Mouse (Mus musculus) lung, embryonic 16.5 days (tissue): ENCODE measurements around the gene Castor2. TPM values are rescaled to one million over a fixed set of nuclear protein-coding genes. Genes with fewer than 3 reads are reported as not detected.

ENCODE experiments used
- ATAC-seq: fragments of 200-750 bp; cut with Nextera tagmentation; 2 replicates; pipeline ENCODE4 v1.8.0; 2017; ENCODE audit warnings: low read depth, mild to moderate bottlenecking, moderate library complexity
- H3K27ac ChIP-seq: fragments of 300-500 bp; sonication (generic); 2 replicates; pipeline ENCODE4 v1.5.1; 2014; ENCODE audit warnings: mild to moderate bottlenecking, control low read depth, low read length
- H3K27me3 ChIP-seq: fragments of 300-500 bp; sonication (generic); 2 replicates; pipeline ENCODE4 v1.6.1; 2014; ENCODE audit warnings: low read depth, low read length, mixed read lengths; ENCODE audit not compliant: control insufficient read depth, insufficient read depth
- H3K36me3 ChIP-seq: fragments of 300-500 bp; sonication (generic); 2 replicates; pipeline ENCODE4 v1.6.1; 2014; ENCODE audit warnings: low read length; ENCODE audit not compliant: control insufficient read depth, insufficient read depth
- H3K4me1 ChIP-seq: fragments of 300-500 bp; sonication (generic); replicated peaks from 2 replicates; pipeline ENCODE4 v1.6.1; 2014; ENCODE audit warnings: low read length, mixed read lengths; ENCODE audit not compliant: control insufficient read depth, insufficient read depth
- H3K4me2 ChIP-seq: fragments of 300-500 bp; sonication (generic); 2 replicates; pipeline ENCODE4 v1.6.1; 2014; ENCODE audit warnings: low read depth, low read length, control low read depth
- H3K4me3 ChIP-seq: fragments of 300-500 bp; sonication (generic); 2 replicates; pipeline ENCODE4 v1.5.1; 2014; ENCODE audit warnings: mild to moderate bottlenecking, low read length, control low read depth
- H3K9ac ChIP-seq: fragments of 300-500 bp; sonication (generic); 2 replicates; pipeline ENCODE4 v1.6.1; 2014; ENCODE audit warnings: low read length, control low read depth
- H3K9me3 ChIP-seq: fragments of 300-500 bp; sonication (generic); 2 replicates; pipeline ENCODE4 v1.6.1; 2016; ENCODE audit warnings: low read length; ENCODE audit not compliant: control insufficient read depth
- WGBS: fragments of 180-500 bp; shearing (Covaris S2); extraction: QIAGEN DNeasy Blood & Tissue Kit; methylation state at CpG from one replicate; pipeline ENCODE4 v1.1.7; 2014; 5-methylcytosine and 5-hydroxymethylcytosine counted together
- polyA plus RNA-seq: library from polyadenylated mRNA; unstranded; fragments of >200 nt; fragmentation: Nextera tagmentation; extraction: Ambion mirVana; gene quantifications from 2 replicates; pipeline ENCODE4 v1.2.1, GENCODE M21; 2015

Gene Castor2
- polyA plus RNA-seq, 1 experiment from 2014 or later = 3.6 TPM

DNA sequence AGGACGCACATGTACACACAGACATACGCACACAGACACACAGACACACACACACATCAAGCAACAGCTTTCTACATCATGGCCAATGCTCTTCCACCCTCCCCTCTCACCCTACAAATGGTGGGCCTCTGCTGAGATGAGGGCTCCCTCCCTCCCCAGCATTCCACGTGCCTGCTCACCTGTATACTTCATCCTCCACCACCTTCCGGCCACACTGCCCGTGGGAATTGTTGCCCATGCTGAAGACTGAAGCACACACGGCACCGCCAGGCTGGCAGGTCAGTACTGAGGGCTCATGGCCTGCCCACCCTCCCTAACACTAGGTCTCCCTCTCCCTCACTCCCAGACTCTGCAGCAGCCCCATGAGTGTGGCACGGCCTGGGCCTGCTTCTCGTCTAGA, 68.5 kb downstream of the Castor2 start:
- no peak for ATAC-seq
- Histone ChIP-seq H3K27ac (no peak overlapping the region), H3K4me3 (no peak overlapping the region), H3K27me3 (no peaks in the 10 kb centered on the region), H3K4me1 (peaks cover 2% of the 10 kb centered on the region; the same call in 1 of the 2 replicates), H3K9ac (no peak overlapping the region), H3K4me2 (no peak overlapping the region), H3K9me3 (no peaks in the 10 kb centered on the region), H3K36me3 (peaks cover 11% of the 10 kb centered on the region)
- 88% methylated on average over 9 of the region's 9 CpGs for WGBS

DNA sequence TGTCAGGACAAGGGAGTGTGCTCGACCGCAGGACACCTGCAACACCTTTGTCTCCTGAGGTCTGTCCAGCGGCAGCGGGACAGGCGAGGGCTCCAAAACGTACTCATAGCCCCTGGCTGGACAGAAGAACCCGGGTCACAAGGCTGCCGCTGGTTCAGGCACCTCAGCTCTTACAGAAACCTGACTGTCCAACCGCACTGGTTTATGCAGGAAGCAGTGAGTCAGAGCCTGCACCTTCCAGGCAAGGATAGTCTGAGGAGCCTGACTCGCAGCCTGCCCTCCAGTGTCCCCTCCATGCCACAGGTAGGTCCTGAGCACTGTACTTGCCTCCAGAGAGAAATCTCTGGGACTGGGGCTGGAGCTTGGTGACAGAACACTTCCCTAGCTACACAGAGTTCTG, 69.7 kb downstream of the Castor2 start:
- Histone ChIP-seq H3K4me3 (no peak overlapping the region), H3K4me1 (peaks cover 2% of the 10 kb centered on the region; the same call in 1 of the 2 replicates), H3K9ac (no peak overlapping the region), H3K27me3 (no peaks in the 10 kb centered on the region), H3K36me3 (peaks cover 4% of the 10 kb centered on the region; the same call in 1 of the 2 replicates), H3K27ac (no peak overlapping the region), H3K4me2 (no peak overlapping the region), H3K9me3 (no peaks in the 10 kb centered on the region)
- 85% methylated on average over 10 of the region's 10 CpGs for WGBS
- no peak for ATAC-seq

DNA sequence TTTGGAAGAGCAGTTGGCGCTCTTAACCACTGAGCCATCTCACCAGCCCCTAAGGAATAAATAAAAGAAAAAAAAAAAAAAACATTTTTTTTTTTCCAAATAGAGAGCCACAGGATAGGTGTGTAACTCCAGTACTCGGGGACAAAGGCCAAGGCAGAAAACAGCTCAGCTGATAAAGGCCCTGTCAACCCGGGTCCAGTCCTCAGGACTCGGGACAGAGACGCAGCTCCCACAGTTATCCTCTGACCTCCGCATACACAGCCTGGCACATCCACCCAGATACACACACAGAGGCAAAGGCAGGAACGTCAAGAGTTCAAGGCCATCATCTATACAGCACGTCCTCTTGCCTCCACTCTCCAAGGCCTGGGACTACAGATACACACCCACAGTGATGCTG, 70.7 kb downstream of the Castor2 start:
- Histone ChIP-seq H3K36me3 (peaks cover 4% of the 10 kb centered on the region; the same call in 1 of the 2 replicates), H3K4me2 (no peak overlapping the region), H3K9ac (no peak overlapping the region), H3K4me3 (no peak overlapping the region), H3K4me1 (no peaks in the 10 kb centered on the region), H3K27ac (no peak overlapping the region), H3K9me3 (no peaks in the 10 kb centered on the region), H3K27me3 (no peaks in the 10 kb centered on the region)
- no peak for ATAC-seq
- 89% methylated on average over 8 of the region's 8 CpGs for WGBS

DNA sequence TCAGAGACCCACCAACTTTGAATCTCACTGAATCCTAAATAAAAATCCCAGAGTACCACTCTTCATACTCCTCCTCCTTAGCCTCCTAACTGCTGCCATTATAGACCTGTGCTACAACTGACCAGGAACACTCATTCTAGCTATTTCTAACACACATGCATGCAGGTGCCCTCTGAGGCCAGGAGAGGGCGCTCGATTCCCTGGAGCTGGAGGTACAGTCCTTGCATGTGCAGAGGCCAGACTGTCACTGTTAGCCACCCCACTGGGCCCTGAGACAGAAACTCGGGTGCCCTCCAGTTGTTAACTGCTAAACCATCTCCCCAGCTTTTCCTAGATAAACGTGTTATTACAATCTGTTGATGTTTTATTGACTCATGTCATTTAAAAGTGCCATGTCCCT, 73.7 kb downstream of the Castor2 start:
- Histone ChIP-seq H3K4me1 (peaks cover 10% of the 10 kb centered on the region), H3K4me3 (no peak overlapping the region)
- 35% methylated on average over 4 of the region's 4 CpGs for WGBS

DNA sequence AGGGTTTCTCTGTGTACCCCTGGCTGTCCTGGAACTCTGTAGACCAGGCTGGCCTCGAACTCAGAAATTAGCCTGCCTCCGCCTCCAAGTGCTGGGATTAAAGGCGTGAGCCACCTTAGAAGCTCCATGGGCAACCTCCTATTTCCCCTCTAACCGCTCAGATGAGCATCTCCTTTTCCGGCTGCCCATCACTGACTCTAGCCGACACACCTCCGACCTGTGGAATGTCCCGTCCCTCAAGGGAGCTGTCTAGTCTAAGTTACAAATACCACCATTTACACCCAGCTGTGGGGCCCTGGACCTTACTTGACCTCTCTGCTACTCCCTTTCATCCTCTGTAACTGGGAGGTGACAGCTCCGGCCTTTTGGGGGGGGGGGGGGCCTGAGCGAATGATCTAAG, 76.2 kb downstream of the Castor2 start:
- WGBS = 10% methylated on average over 10 of the region's 10 CpGs
- H3K27ac ChIP-seq = peak overlapping the region; percentile 80; the same call in 1 of the 2 replicates
- no peaks in the 10 kb centered on the region for H3K27me3 ChIP-seq
- no peak for ATAC-seq
- no peaks in the 10 kb centered on the region for H3K9me3 ChIP-seq
- H3K36me3 ChIP-seq = no peaks in the 10 kb centered on the region; the same call in 1 of the 2 replicates
- peak overlapping the region; percentile 74 for H3K4me2 ChIP-seq
- peak overlapping the region; percentile 83 for H3K9ac ChIP-seq
- peaks cover 10% of the 10 kb centered on the region for H3K4me1 ChIP-seq
- H3K4me3 ChIP-seq = peak overlapping the region; percentile 94

More for the DNA sequence above, 73.7 kb downstream of the Castor2 start:
- Histone ChIP-seq H3K27me3 (no peaks in the 10 kb centered on the region), H3K9me3 (no peaks in the 10 kb centered on the region), H3K36me3 (no peaks in the 10 kb centered on the region; the same call in 1 of the 2 replicates), H3K27ac (no peak overlapping the region), H3K4me2 (no peak overlapping the region), H3K9ac (no peak overlapping the region)
- no peak for ATAC-seq

DNA sequence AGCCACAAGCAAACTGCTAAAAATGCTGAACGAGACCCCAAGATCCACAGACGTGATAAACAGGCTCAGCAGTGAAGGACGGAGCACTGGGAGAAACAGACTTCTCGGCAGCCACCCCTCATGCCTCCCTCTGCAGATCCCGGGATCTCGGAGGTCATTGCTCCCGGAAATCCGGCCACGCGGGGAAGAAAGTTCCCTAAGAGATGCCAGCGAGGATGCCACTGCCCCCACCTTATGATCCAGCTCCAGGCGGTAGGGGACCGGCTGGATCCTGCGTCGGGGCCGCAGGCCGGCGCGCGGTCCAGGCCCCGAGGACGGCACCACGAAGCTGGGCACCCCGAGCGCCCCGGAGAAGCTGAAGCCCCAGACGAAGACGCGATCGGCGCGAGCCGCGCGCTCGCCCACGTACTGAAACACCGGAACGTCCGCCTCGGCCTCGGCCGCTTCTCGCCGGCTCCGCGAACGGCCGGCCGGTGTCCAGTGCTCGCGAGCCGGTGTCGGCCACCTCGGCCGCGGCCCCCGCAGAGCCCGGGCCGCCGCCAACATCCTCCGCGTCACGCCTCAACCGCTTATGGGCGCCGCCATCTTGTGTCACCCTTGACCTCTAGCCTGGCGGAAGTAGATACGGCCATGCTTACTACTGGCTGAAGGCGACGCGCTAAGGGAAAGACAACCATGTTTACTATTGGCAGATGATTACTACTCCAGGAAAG, 76.8 kb downstream of the Castor2 start, which contains the start of gene Rcc1l:
TSS of gene Rcc1l (minus strand) at position 606 of the 713 bp plus-strand sequence.
- Histone ChIP-seq H3K9ac (peak within 1 kb of the TSS; percentile 83), H3K27ac (peak within 1 kb of the TSS; percentile 80), H3K4me3 (peak within 1 kb of the TSS; percentile 94), H3K9me3 (no peaks in the 10 kb centered on the region), H3K4me1 (peaks cover 10% of the 10 kb centered on the region), H3K36me3 (no peaks in the 10 kb centered on the region; the same call in 1 of the 2 replicates), H3K4me2 (peak within 1 kb of the TSS; percentile 74), H3K27me3 (no peaks in the 10 kb centered on the region)
- ATAC-seq = peak; percentile 91
- under 1% methylated on average over 54 of the region's 72 CpGs for WGBS

DNA sequence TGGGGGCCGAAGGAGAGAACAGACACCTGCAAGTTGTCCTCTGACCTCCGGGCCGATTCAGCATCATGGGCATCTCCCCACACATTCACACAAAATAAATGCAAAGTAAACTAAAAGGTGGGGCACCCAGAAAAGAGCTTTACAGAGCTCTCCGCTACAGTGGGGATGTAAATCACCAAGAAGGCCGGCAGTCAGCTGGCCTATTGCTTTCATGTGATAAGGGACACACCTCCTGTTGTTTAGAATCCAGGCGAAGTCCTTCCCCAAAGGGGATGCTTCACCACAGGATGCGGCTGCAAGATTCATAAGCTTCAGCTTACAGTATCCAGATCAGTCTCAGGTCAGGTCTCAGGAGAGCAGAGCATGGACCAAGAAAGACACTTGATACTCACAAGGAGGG, 79.0 kb downstream of the Castor2 start:
- H3K9ac ChIP-seq = no peak overlapping the region
- no peak overlapping the region for H3K4me3 ChIP-seq
- no peaks in the 10 kb centered on the region for H3K36me3 ChIP-seq
- no peaks in the 10 kb centered on the region for H3K27me3 ChIP-seq
- WGBS = 62% methylated on average over 7 of the region's 7 CpGs
- no peak for ATAC-seq
- H3K9me3 ChIP-seq = no peaks in the 10 kb centered on the region
- no peak overlapping the region for H3K4me2 ChIP-seq
- H3K4me1 ChIP-seq = peaks cover 23% of the 10 kb centered on the region
- H3K27ac ChIP-seq = no peak overlapping the region

DNA sequence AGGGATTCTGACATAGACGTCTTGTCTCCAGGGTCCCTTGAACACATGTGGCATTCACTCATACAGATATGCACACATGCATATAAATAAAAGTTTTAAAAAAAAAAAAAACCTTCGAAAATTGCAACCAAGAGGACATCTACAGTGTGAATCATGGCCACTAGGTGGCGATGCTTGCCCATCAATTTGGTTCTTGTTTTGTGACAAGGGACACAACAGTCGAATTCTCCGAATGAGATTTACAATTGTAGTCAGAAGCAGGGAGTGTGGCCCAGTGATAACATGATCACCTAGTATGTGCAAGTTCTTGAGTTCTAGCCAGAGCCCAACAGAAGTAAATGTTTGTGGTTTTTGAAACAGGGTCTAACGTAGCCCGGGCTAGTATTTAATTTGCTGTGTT, 80.4 kb downstream of the Castor2 start:
- Histone ChIP-seq H3K9ac (no peak overlapping the region), H3K4me3 (no peak overlapping the region), H3K4me1 (peaks cover 24% of the 10 kb centered on the region), H3K27me3 (no peaks in the 10 kb centered on the region), H3K9me3 (no peaks in the 10 kb centered on the region), H3K4me2 (no peak overlapping the region), H3K27ac (no peak overlapping the region), H3K36me3 (no peaks in the 10 kb centered on the region)
- no peak for ATAC-seq
- WGBS = 21% methylated on average over 7 of the region's 7 CpGs

DNA sequence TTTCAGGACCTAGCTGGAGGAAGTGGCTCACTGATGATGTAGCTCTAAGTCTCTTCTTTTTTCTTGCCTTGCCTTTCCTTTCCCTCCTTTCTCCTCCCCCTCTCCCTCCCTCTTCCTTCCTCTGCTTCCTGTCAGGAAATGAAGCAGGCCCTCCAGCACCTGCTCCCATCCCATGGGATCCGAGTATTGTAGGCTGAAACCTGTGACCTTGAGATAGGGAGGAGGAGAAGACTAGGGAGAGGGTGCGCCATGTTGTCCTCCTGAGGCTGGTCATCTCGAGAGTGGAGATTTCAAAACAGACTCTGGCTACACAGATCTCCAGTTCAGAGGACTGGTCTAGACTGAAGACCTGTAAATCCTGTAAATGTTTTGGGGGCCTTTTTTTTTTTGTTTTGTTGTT, 82.7 kb downstream of the Castor2 start:
- no peak overlapping the region for H3K9ac ChIP-seq
- peaks cover 15% of the 10 kb centered on the region for H3K4me1 ChIP-seq
- no peak overlapping the region for H3K4me2 ChIP-seq
- whole genome bisulfite sequencing = 58% methylated on average over 3 of the region's 3 CpGs
- no peak overlapping the region for H3K4me3 ChIP-seq
- H3K27ac ChIP-seq = no peak overlapping the region
- no peak for ATAC-seq
- no peaks in the 10 kb centered on the region for H3K9me3 ChIP-seq
- H3K27me3 ChIP-seq = no peaks in the 10 kb centered on the region
- no peaks in the 10 kb centered on the region for H3K36me3 ChIP-seq
